Mouse (Mus musculus): ENCODE data around the gene Ptov1. TPM values are rescaled to one million over a fixed set of nuclear protein-coding genes. Genes with fewer than 3 reads are reported as not detected.

The Ptov1 gene
- total RNA-seq, 2 experiments from 2014 or later, result 385 to 394 TPM

DNA sequence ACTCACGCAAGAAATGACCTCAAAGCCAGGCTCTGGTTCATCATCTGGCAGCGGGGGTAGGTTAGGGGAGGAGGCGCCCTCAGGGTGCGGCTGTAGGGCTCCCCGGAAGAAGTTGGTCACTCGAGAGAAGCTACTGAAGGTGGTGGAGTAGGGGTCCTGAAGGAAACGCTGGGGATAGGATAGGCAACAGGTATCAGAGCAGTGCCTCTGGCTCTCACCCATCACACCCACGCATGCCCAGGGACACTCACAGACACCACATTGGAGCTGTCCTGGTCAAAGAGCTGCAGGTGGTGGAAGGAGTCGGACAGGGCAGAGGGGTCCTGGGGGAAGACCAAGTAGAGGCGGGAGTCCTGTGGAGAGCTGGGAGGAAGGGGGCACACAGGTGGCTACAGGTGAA is 24.6 kb downstream of the Ptov1 start:
- no peak for DNase-seq (ENCODE audit: low spot score in 2 of 2)

DNA sequence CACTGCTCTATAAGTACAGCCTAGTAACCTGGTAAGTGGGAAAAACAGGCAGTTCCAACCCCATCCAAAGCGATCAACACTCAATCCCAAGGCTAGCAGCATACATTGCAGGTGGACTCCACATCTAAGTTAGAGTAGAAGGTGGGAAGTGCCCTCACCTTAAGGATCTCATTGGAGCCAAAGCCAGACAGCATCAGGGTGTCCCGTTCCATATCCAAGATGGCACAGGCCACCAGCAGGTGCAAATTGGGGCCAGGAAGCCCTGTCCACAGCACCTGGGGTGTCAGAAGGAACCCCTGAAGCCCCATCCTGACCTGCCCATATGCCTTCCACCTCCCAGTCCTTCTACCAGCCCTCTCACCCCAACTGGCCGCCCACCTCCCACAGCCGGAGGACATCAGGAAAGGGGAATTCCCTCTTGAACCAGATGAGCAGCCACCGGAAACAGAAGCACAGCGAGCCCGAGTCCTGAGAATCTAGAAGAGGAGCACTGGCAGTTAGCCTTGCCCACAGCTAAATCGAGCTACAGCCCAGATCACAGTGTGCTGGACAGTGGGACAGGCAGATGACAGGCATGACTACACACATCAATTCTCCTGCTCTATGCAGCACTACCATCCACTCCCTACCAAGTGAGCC is 27.6 kb downstream of the Ptov1 start:
- DNase-seq (ENCODE audit: low spot score in 2 of 2), result no peak

DNA sequence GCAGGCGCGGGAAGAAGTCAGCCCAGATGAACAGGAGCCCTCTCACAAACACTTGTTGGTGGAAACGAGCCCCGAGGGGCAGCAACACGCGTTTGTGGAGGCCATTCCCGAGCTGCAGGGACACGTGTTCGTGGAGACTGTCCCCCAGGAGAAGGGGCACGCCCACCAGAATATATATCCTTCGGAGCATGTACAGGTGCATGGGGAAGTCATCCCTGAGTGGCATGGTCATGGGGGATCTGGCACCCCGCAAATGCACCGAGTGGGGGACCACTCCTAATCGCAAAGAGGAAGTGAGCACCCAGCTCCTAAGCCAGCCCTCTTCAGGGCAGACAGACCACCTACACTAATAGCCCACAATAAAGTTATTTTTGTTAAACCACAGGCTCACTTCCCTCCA is 29.2 kb downstream of the Ptov1 start:
- no peak for DNase-seq (ENCODE audit: low spot score in 2 of 2)

DNA sequence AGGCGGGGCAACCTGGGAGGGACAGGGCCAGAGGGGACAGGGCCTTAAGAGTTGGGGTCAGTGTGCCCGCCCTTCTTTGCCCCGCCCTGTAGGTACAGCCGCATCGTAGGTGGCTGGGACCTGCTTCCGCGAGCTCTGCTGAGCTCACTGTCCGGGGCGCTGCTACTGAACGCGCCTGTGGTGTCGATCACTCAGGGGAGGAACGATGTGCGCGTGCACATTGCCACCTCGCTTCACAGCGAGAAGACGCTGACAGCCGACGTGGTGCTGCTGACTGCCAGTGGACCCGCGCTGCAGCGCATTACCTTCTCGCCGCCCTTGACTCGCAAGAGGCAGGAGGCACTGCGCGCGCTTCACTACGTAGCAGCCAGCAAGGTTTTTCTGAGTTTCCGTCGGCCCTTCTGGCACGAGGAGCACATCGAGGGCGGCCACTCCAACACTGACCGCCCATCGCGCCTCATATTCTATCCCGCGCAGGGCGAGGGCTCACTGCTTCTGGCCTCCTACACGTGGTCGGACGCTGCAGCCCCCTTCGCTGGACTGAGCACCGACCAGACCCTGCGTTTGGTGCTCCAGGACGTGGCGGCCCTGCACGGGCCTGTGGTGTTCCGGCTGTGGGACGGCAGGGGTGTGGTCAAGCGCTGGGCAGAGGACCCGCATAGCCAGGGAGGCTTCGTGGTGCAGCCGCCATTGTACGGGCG is 29.9 kb downstream of the Ptov1 start:
- DNase-seq (ENCODE audit: low spot score in 2 of 2), result no peak

DNA sequence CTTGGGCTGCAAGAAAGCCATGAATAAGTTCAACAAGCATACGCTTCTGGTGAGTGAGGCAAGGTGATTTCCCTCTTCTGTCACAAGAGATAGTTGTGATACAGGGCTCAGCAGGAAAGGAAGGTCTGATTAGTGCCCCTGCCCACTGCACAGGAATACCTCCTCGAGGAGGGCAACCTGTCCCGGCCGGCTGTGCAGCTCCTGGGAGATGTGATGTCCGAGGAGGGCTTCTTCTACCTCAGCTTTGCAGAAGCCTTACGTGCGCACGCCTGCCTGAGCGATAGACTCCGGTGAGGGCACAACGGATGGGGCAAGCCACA is 30.5 kb downstream of the Ptov1 start:
- DNase-seq (ENCODE audit: low spot score in 2 of 2), result no peak

DNA sequence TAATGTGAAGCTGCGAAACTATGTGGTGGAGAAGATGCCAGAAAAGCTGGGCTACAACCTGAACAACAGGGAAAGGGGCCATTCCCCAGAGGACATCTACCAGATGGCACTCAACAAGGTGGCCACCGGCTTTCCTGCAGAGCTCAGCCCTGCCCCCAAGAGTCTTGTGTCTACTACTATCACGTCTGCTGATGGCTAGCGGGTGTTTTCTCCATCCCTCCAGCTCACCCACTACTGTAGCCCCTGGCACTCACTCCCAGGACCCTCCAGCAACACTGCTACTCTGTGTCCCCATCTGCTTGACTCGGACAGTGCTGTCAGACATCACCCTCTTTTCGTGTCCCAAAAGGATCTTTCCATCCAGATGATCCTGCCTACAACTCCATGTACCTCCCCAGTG is 31.5 kb downstream of the Ptov1 start:
- no peak for DNase-seq (ENCODE audit: low spot score in 2 of 2)

DNA sequence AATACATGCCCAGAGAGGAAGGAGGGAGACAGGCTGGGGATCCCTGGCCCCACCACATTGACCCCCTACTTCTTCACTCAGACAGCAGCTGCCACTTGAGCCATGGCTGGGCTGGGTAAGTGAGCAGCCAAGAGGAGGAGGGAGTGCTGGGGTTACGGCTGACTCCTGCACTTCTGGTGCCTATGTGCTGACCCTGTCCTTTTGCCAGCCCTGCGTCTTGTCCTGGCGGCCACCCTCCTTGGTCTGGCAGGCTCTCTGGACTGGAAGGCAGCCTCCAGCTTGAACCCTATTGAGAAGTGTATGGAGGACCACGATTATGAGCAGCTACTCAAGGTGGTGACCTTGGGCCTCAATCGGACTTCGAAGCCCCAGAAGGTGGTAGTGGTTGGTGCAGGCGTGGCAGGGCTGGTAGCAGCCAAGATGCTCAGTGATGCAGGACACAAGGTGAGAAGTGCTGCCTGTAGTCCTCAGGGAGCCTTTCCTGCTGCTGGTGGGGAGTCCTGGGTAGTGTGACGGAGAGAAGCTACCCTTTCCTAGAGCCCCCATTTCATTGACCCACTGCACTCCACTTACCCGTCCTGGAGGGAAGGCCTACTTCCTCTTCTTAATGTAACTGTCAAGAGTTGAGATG is 33.0 kb downstream of the Ptov1 start:
- no peak for DNase-seq (ENCODE audit: low spot score in 2 of 2)

DNA sequence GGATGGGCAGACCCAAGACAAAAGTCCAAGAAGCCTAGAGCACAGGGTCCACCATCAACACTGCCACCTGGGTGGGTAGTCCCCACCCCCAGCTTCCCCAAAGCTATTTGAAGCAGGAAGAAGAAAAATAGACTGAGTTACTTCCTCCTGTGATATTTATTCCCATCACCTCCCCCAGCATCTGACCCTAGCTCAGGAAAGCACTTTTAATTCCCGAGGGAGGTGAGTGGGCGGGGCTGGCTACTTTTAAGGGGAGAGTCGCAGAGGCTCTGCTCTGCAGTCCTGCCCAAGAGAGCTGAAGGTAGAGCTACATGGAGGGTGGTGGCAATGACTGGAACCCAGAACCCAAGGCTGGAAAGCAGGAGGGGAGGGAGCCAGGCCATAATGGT is 33.6 kb downstream of the Ptov1 start:
- DNase-seq (ENCODE audit: low spot score in 2 of 2), result no peak

DNA sequence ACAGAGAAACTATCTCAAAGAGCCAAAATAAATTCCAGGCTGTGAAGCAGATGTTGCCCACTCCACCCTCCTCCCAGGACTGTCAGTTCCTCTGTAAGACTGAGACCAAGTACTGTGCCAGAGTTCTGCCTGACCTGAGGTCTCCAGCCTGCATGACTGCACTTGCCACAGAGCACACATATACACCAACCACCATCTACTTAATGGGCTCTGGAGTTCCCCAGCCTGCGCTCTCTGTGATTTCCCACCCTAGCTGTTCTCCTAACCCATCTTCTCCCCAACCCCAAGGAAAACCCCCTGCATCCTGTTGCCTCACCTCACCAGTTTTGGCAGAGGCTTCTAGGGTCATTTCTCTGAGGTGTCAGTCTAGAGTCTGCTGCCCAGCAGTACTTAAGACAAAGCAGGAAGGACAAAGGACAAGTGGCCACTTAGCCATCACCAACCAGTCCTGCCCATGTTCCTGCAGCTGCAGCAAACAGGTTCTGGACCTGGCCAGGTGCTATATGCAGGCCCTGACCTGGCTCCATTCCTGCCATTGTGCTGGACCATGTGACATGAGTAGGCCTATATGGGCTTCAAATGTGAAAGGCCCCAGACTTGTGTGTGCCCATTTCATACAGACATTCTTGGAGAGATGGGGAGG is 34.1 kb downstream of the Ptov1 start:
- no peak for DNase-seq (ENCODE audit: low spot score in 2 of 2)

DNA sequence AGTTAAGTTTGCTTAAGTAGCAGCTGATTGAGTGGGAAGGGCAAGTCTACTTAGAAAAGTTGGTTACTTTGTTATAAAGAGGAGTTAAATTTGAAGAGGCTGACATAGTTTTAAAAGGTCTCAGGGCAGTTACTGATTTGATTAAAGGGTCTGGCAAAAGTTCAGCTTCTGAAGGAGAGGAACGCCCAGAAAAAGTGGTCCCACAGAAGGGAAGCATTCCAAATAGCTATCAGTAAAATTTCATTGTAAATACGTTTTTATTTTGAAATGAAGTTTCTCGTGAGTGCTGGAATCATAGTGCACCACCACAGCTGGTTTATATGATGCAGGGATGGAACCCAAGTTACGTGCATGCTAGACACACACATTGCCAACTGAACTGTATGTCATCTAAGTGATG is 36.8 kb downstream of the Ptov1 start:
- DNase-seq (ENCODE audit: low spot score in 2 of 2), result no peak

DNA sequence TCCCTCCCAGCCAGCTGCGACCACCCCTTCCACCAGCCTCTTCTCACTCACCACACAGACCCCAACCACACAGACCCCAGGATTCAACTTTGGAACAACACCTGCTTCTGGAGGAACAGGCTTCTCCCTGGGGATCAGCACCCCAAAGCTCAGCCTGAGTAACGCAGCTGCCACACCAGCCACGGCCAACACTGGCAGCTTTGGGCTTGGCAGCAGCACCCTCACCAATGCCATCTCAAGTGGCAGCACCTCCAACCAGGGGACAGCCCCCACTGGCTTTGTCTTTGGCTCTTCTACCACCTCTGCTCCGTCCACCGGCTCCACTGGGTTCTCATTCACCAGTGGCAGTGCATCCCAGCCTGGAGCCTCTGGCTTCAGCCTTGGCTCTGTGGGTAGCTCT is 40.9 kb downstream of the Ptov1 start:
- DNase-seq (ENCODE audit: low spot score in 2 of 2), result no peak

DNA sequence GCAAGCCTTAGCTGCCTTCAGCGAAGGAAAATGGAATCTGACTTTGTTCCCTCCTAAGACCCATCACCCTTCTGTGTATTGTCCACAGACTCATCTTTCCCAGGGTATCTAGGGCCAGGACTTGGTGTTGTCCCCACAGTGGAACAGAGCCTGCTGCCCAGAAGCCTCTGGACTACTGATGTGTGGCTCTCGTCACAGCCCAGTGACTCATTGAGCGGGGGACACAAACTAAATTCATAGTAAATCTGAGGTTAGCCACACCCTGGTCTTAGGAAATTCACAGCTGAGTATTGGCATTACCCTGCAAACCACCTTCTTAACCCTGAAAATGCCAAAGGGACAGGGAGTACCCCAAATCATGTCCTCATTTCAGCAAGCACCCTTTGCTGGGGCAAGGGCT is 42.8 kb downstream of the Ptov1 start:
- DNase-seq (ENCODE audit: low spot score in 2 of 2), result no peak

DNA sequence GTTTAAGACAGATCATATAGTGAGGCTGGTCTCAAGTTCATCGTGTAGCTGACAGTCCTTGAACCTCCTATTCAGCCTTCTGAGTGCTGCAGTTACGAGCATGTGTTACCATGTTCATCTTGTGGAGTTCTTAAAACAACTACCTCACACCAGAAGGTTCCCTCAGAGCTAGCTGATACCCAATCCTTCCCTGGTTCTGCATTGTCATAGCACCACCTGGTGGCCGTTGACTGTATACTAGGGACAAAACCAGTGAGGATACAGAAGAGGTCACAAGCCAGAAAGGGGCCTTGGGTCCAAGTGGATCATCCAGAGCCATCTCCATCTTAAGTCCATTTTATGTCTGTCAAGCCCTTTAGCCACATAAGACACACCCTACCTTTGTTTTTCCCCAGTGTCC is 44.7 kb downstream of the Ptov1 start:
- DNase-seq (ENCODE audit: low spot score in 2 of 2), result peak in 1 of 2 experiments; percentile 62

DNA sequence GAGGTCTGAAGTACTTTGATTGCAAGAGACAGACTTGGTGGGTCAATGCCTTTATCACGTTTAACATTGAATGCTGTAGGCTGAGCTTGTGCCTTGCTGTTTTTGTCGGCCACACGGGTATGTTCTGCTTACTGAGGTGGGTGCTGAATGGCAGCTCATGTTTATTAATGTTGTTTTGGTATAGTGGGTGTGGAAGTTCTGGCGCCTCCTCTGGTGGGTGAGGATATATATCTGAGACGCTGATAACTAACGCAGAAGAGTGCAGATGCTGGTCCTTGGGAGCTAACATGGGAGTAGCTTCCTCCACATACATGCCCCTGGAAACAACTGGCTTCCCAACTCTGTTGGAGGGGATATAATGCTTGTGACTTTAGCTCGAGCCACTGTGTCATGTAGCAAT is 46.2 kb downstream of the Ptov1 start:
- DNase-seq (ENCODE audit: low spot score in 2 of 2), result no peak

DNA sequence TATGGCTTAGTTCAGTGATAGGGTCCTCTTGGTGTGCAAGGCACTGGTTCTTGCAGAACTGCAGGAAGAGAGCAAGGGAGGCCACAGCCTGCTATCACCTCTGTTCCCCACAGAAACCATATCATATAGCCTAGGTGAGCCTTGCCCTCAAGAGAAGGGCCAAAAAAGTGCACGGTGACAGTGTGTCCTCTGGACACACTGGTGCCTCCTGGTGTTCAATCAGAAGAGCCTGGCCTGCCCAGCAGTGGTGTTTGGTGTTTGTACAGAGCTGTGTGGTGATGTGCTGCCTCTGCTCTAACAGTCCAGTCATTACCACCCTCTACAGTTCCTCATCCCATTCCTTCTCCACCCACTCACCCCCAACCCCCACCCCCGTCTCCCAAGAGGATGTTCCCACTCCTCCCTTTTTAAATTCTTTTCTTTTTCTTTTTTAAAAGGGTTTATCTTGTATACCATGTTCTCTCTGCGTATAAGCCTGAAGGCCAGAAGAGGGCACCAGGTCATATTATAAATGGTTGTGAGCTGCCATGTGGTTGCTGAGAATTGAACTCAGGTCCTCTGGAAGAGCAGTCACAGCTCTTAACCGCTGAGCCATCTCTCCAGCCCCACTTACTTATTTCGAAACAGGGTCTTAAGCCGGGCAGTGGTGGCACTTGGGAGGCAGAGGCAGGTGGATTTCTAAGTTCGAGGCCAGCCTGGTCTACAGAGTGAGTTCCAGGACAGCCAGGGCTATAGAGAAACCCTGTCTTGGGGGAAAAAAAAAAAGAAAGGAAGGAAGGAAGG is 47.7 kb downstream of the Ptov1 start:
- DNase-seq (ENCODE audit: low spot score in 2 of 2), result no peak

DNA sequence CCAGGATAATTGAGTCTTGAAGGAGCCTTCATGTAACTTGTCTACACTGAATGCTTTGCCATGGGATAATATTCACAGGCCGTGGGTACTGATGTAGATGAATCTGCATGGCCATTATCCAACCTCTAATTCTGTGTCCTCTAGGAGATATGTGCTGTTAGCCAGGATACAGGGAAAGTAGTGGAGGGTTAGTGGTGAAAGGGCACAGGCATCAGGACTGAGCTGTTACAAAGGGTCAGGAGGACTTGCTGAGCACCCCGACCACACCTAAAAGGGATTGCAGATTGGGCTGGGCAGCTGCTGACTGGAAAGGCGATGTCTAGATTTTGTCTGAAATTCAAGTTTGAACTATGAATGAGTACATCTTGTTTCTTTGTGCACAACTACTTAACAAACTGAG is 49.1 kb downstream of the Ptov1 start:
- DNase-seq (ENCODE audit: low spot score in 2 of 2), result no peak

DNA sequence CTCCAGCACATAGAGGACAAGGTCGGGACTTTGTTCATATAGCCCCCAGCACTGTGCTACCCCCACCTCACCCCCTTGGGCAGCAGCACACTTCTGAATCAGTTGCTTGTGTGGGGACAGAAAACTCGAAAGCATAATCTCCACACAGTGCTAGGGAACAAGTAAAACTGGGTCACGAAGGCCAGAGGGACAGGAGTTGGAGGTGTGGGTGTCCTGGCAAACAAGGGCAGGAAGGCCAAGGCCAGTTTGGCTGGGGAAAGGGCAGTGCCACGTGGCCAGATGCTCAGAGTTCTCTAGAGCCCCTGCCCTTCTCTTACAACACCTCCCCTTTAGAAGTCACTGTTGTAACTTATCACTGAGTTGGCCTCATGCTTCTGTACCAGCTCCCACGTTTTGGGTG is 49.7 kb downstream of the Ptov1 start:
- DNase-seq (ENCODE audit: low spot score in 2 of 2), result no peak

DNA sequence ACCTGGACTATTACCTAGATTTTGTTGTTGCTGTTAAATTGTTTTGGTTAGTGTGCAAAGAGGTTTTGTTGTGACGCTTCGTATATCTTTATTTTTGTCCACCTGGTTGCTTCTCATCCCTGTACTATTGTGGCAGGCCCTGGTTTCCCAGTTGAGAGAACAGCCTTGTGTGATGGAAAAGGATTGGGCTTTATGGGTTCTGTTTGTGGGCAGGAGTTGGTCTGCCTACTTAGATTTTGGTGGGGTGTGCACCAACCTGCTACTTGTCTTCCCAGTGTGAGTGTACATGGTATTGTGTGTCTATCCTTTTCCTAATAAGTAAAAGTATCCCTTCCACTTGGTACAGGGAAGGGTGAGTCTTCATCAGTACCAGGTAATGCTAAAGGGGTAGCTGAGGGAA is 50.2 kb downstream of the Ptov1 start:
- no peak for DNase-seq (ENCODE audit: low spot score in 2 of 2)

DNA sequence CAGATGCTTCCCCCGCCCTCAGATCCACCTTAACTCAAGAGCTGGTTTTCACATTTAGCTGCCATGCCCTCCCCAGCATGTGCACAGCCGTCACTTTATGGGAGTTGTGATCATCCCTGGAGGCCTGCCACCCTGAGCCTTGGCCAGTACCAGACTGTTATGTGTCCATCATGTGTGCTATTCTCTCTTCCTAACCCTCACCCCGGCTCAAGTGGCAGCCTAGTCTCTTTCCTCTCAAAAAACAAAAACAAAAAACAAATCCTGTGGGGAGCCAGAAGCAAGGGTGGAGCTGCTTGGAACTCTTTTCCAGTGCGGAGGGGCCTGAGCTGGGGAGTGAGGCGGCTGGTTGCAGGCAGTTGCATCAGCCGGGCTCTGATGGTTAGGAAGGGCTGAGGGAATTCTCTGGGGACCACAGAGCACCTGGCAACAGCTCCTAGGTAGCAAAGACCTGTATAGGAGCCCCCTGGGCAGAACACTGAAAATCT is 50.8 kb downstream of the Ptov1 start:
- no peak for DNase-seq (ENCODE audit: low spot score in 2 of 2)

DNA sequence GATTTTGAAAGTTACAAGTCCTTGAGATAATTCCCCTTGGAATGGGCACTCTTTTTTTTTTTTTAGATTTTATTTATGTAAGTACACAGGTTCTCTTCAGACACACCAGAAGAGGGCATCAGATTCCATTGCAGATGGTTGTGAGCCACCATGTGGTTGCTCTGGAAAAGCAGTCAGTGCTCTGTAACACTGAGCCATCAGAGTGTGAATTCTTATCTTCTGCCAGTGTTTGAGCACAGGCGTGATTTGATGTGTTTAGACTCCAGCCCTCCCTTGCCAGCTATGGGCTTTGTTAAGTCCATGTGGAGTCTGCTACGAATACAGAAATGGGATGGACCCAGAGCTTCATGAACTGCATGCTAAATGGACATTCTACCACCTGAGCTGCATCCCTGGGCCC is 51.4 kb downstream of the Ptov1 start:
- no peak for DNase-seq (ENCODE audit: low spot score in 2 of 2)

DNA sequence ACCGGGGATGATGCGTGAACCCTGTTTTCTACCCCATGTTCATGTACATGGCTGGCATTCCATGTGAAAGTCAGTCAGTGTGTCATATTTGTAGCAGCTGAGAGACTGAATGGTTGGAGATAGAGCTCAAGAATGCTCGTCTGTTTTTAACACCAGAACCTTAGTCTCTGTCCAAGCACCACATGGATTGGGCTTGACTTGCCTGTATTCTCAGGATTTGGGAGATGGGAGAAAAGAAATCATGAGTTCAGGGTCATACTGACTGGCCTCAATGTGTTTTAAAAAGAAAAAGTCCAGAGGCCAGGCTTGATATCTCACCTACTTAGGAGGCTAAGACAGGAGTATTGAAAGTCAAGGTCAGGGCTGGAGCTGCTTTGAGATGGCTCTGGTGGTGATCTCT is 52.1 kb downstream of the Ptov1 start:
- DNase-seq (ENCODE audit: low spot score in 2 of 2), result no peak

Measured in adrenal gland, postnatal 4 days (tissue).